Mouse (Mus musculus) liver, embryonic 16.5 days (tissue): ENCODE measurements around the gene Mllt10. TPM values are rescaled to one million over a fixed set of nuclear protein-coding genes. Genes with fewer than 3 reads are reported as not detected.
"Not testable (repeated sequence)": the region's sequence is repeated elsewhere in the genome, so short reads cannot be mapped to it uniquely, and the experiment has no call there.

ENCODE experiments used
- ATAC-seq: fragments of 200-750 bp; cut with Nextera tagmentation; 2 replicates; pipeline ENCODE4 v1.8.0; 2017; ENCODE audit warnings: low read depth, mild to moderate bottlenecking, moderate number of reproducible peaks, moderate library complexity
- H3K27ac ChIP-seq: fragments of 300-500 bp; sonication (generic); 2 replicates; pipeline ENCODE4 v1.5.1; 2014; ENCODE audit warnings: mild to moderate bottlenecking, low read length
- H3K27me3 ChIP-seq: fragments of 300-500 bp; sonication (generic); 2 replicates; pipeline ENCODE4 v1.6.1; 2014; ENCODE audit warnings: low read depth, low read length, mixed read lengths; ENCODE audit not compliant: control insufficient read depth, insufficient read depth
- H3K36me3 ChIP-seq: fragments of 300-500 bp; sonication (generic); 2 replicates; pipeline ENCODE4 v1.6.1; 2014; ENCODE audit warnings: mild to moderate bottlenecking; ENCODE audit not compliant: control insufficient read depth, insufficient read depth
- H3K4me1 ChIP-seq: fragments of 300-500 bp; sonication (generic); 2 replicates; pipeline ENCODE4 v1.6.1; 2014; ENCODE audit warnings: low read depth, low read length, mixed read lengths; ENCODE audit not compliant: control insufficient read depth
- H3K4me2 ChIP-seq: fragments of 300-500 bp; sonication (generic); 2 replicates; pipeline ENCODE4 v1.6.1; 2014; ENCODE audit warnings: low read depth, low read length, mixed read lengths
- H3K4me3 ChIP-seq: fragments of 300-500 bp; sonication (generic); 2 replicates; pipeline ENCODE4 v1.5.1; 2014; ENCODE audit warnings: low read depth, mild to moderate bottlenecking, low read length
- H3K9ac ChIP-seq: fragments of 300-500 bp; sonication (generic); 2 replicates; pipeline ENCODE4 v1.6.1; 2014; ENCODE audit warnings: low read depth, low read length
- H3K9me3 ChIP-seq: fragments of 300-500 bp; sonication (generic); replicated peaks from 2 replicates; pipeline ENCODE4 v1.6.1; 2016; ENCODE audit warnings: low read length; ENCODE audit not compliant: control insufficient read depth
- WGBS: fragments of 180-500 bp; shearing (Covaris S2); extraction: QIAGEN DNeasy Blood & Tissue Kit; methylation state at CpG from one replicate; pipeline ENCODE4 v1.1.7; 2014; ENCODE audit not compliant: insufficient replicate concordance; 5-methylcytosine and 5-hydroxymethylcytosine counted together
- polyA plus RNA-seq: library from polyadenylated mRNA; unstranded; fragments of >200 nt; fragmentation: Nextera tagmentation; extraction: Ambion mirVana; gene quantifications from 2 replicates; pipeline ENCODE4 v1.2.1, GENCODE M21; 2015

The Mllt10 gene
- polyA plus RNA-seq, 1 experiment from 2014 or later, result 23.8 TPM

- peaks cover 39% of the 10 kb centered on the region for H3K36me3 ChIP-seq
- H3K9ac ChIP-seq, H3K4me2 ChIP-seq, H3K4me3 ChIP-seq, H3K4me1 ChIP-seq, H3K9me3 ChIP-seq, H3K27me3 ChIP-seq, ATAC-seq, H3K27ac ChIP-seq: not testable (repeated sequence)
- 73% methylated on average over 3 of the region's 3 CpGs for WGBS
Measured at GRCm38 (mm10) chr2:18087695-18088094, 32.7 kb downstream of the Mllt10 start.

GRCm38 (mm10) chr2:18093858-18094257 is 38.8 kb downstream of the Mllt10 start:
- no peaks in the 10 kb centered on the region for H3K27me3 ChIP-seq
- ATAC-seq, result no peak
- no peak overlapping the region for H3K27ac ChIP-seq
- H3K9me3 ChIP-seq, result no peaks in the 10 kb centered on the region
- no peak overlapping the region for H3K4me2 ChIP-seq
- no peak overlapping the region for H3K4me3 ChIP-seq
- no peak overlapping the region for H3K9ac ChIP-seq
- peaks cover 15% of the 10 kb centered on the region for H3K36me3 ChIP-seq
- WGBS, result 97% methylated on average over 1 of the region's 1 CpGs
- no peaks in the 10 kb centered on the region for H3K4me1 ChIP-seq

- H3K27ac ChIP-seq, result no peak overlapping the region
- peaks cover 15% of the 10 kb centered on the region for H3K36me3 ChIP-seq
- H3K4me1 ChIP-seq, result no peaks in the 10 kb centered on the region
- no peak for ATAC-seq
- no peak overlapping the region for H3K4me3 ChIP-seq
- no peak overlapping the region for H3K9ac ChIP-seq
- no peak overlapping the region for H3K4me2 ChIP-seq
- H3K27me3 ChIP-seq, result no peaks in the 10 kb centered on the region
- no peaks in the 10 kb centered on the region for H3K9me3 ChIP-seq
Measured at GRCm38 (mm10) chr2:18094319-18094718, 39.3 kb downstream of the Mllt10 start.

- no peaks in the 10 kb centered on the region for H3K9me3 ChIP-seq
- no peak overlapping the region for H3K4me2 ChIP-seq
- no peak overlapping the region for H3K27ac ChIP-seq
- no peak overlapping the region for H3K4me3 ChIP-seq
- H3K9ac ChIP-seq, result no peak overlapping the region
- ATAC-seq, result no peak
- no peaks in the 10 kb centered on the region for H3K4me1 ChIP-seq
- H3K27me3 ChIP-seq, result no peaks in the 10 kb centered on the region
- H3K36me3 ChIP-seq, result peaks cover 12% of the 10 kb centered on the region
- 65% methylated on average over 2 of the region's 2 CpGs for WGBS
Measured at GRCm38 (mm10) chr2:18095804-18096203, 40.8 kb downstream of the Mllt10 start.

GRCm38 (mm10) chr2:18100914-18101313 is 45.9 kb downstream of the Mllt10 start:
- no peak overlapping the region for H3K4me2 ChIP-seq
- ATAC-seq, result no peak
- no peaks in the 10 kb centered on the region for H3K4me1 ChIP-seq
- H3K9ac ChIP-seq, result no peak overlapping the region
- no peaks in the 10 kb centered on the region for H3K9me3 ChIP-seq
- H3K27ac ChIP-seq, result no peak overlapping the region
- no peaks in the 10 kb centered on the region for H3K27me3 ChIP-seq
- WGBS, result 79% methylated on average over 2 of the region's 2 CpGs
- H3K4me3 ChIP-seq, result no peak overlapping the region
- peaks cover 12% of the 10 kb centered on the region for H3K36me3 ChIP-seq

- no peak overlapping the region for H3K27ac ChIP-seq
- H3K4me1 ChIP-seq, result no peaks in the 10 kb centered on the region
- no peaks in the 10 kb centered on the region for H3K27me3 ChIP-seq
- no peak overlapping the region for H3K4me2 ChIP-seq
- H3K9ac ChIP-seq, result no peak overlapping the region
- ATAC-seq, result no peak
- no peak overlapping the region for H3K4me3 ChIP-seq
- H3K9me3 ChIP-seq, result no peaks in the 10 kb centered on the region
- H3K36me3 ChIP-seq, result peaks cover 6% of the 10 kb centered on the region
Measured at GRCm38 (mm10) chr2:18107561-18107960, 52.5 kb downstream of the Mllt10 start.

GRCm38 (mm10) chr2:18108214-18108613 is 53.2 kb downstream of the Mllt10 start:
- Histone ChIP-seq H3K4me1 (no peaks in the 10 kb centered on the region), H3K4me3 (no peak overlapping the region), H3K27me3 (no peaks in the 10 kb centered on the region), H3K4me2 (no peak overlapping the region), H3K27ac (no peak overlapping the region), H3K36me3 (peaks cover 6% of the 10 kb centered on the region), H3K9ac (no peak overlapping the region), H3K9me3 (no peaks in the 10 kb centered on the region)
- 92% methylated on average over 3 of the region's 3 CpGs for WGBS
- ATAC-seq, result no peak

GRCm38 (mm10) chr2:18111411-18111810 is 56.4 kb downstream of the Mllt10 start:
- H3K27me3 ChIP-seq, result no peaks in the 10 kb centered on the region
- H3K4me1 ChIP-seq, result no peaks in the 10 kb centered on the region
- no peak for ATAC-seq
- H3K4me3 ChIP-seq, result no peak overlapping the region
- no peak overlapping the region for H3K4me2 ChIP-seq
- no peak overlapping the region for H3K9ac ChIP-seq
- no peaks in the 10 kb centered on the region for H3K9me3 ChIP-seq
- H3K27ac ChIP-seq, result no peak overlapping the region
- H3K36me3 ChIP-seq, result peaks cover 9% of the 10 kb centered on the region

GRCm38 (mm10) chr2:18116432-18116831 is 61.4 kb downstream of the Mllt10 start:
- H3K36me3 ChIP-seq, result peaks cover 4% of the 10 kb centered on the region
- no peak overlapping the region for H3K27ac ChIP-seq
- no peaks in the 10 kb centered on the region for H3K9me3 ChIP-seq
- H3K9ac ChIP-seq, result no peak overlapping the region
- 80% methylated on average over 3 of the region's 3 CpGs for whole genome bisulfite sequencing
- no peak for ATAC-seq
- H3K27me3 ChIP-seq, result no peaks in the 10 kb centered on the region
- H3K4me1 ChIP-seq, result no peaks in the 10 kb centered on the region
- H3K4me2 ChIP-seq, result no peak overlapping the region
- no peak overlapping the region for H3K4me3 ChIP-seq

- WGBS, result 76% methylated on average over 2 of the region's 2 CpGs
- H3K4me1 ChIP-seq, result no peaks in the 10 kb centered on the region
- no peak overlapping the region for H3K4me2 ChIP-seq
- H3K27ac ChIP-seq, result no peak overlapping the region
- no peak overlapping the region for H3K4me3 ChIP-seq
- H3K9me3 ChIP-seq, result no peaks in the 10 kb centered on the region
- no peaks in the 10 kb centered on the region for H3K27me3 ChIP-seq
- H3K36me3 ChIP-seq, result peaks cover 10% of the 10 kb centered on the region
- H3K9ac ChIP-seq, result no peak overlapping the region
- ATAC-seq, result no peak
Measured at GRCm38 (mm10) chr2:18138131-18138530, 83.1 kb downstream of the Mllt10 start.
